Mouse (Mus musculus): ENCODE data around the gene Trip11.

Trip11 gene

GRCm38 (mm10) chr12:101818608-101819370 is 94.3 kb downstream of the Trip11 start, which contains the start of gene Fbln5:
Fbln5 (minus strand) TSS chr12:101819055.
- peak; percentile 79 to 91 for DNase-seq

DNA sequence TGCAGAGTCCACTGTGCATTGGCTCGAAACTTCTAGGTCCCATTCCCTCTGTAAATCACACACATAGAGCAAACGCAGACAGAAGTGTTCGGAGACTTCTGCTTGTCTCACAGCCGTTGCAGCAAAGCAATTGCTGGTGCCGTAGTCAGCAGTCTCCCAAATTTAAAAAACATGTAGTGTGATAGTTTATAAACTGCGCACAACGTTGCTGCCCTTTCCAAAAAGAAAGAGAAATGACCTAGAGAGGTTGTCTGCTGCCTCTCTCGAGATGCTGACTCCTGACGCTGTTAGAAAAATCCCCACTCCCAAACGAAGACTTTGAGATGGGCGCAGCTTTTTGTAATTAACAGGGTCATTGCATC is 94.8 kb downstream of the Trip11 start:
- DNase-seq = no peak

DNA sequence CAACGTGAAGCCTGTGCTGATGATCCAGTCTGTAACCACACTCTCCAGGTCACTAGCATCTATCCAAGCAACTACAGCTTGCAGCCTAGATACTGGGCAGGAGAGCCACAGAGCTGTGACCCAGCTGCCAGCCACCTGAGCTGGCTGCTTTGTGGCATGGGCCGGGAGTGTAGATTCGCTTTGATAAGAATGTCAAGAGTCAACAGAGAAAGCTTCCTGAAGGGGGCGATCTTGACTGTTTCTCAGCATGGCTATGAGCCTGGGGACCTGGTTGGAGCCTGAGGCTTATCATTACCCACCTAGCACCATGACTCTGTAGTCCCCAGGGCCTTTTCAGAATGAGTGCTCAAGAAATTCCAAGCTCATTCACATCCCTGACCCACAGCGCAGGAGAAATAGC is 96.3 kb downstream of the Trip11 start:
- DNase-seq = peak; percentile 40 to 54

GRCm38 (mm10) chr12:101815796-101816195 is 97.3 kb downstream of the Trip11 start:
- no peak for DNase-seq

GRCm38 (mm10) chr12:101814423-101814822 is 98.6 kb downstream of the Trip11 start:
- DNase-seq = no peak

DNA sequence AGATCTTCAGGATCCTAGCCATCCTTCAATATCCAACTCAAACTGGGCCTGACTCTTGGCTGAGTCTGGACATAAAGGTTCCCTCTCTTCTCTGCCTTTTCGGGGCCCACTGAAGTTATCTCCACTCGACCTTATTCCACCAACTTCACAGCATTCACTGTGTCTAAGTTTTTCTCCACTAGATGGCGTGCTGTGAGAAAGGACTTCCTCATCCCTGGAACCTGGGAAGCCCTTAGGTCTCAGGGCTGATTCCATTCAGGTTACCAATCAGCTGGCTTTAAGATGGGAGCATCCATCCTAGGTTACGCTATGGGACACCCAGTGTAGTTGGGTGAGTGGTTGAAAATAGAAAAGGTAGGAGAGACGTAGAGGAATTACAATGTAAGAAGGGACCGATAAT is 101.9 kb downstream of the Trip11 start:
- DNase-seq = peak in 1 of 2 experiments; percentile 27

DNA sequence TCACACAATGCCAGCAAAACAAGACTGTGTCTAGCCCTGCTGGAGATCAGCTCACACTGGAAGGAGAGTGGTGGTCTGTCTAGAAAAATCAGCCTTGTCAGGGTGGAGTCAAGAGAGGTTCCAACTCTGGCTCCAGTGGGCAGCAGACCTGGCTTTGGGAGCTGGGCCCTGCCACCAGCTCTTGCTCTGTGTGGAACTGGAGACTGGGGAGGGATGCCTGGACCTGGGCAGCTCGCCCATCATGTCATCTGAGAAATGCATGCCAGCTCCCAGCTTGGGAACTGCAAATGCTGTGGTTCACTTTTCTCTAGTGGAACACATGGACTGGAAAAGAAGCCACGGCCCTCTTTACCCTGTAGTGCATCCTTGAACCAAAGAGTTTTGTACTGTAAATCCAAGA is 102.6 kb downstream of the Trip11 start:
- no peak for DNase-seq

GRCm38 (mm10) chr12:101807400-101807799 is 105.7 kb downstream of the Trip11 start:
- peak; percentile 78 to 87 for DNase-seq

DNA sequence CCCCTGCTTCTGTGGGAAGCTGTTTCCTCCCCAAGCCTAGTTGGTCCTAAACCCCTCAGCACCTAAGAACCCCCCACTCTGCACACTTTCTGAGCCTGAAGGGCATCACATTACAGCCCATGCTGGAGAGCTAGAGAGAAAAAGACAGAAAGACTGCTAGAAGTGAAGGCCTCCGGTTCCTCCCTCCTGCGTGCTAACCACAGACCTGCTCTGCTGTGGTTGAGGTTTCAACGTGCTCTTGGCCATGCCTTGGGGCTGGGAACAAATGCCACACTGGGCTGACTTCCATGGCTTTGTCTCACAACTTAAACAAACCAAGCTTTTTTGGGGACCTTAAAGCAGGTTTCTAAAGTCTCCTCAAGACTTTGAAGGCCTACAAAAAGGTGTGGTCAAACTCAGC is 110.6 kb downstream of the Trip11 start:
- DNase-seq = no peak

GRCm38 (mm10) chr12:101801744-101802143 is 111.3 kb downstream of the Trip11 start:
- no peak for DNase-seq

DNA sequence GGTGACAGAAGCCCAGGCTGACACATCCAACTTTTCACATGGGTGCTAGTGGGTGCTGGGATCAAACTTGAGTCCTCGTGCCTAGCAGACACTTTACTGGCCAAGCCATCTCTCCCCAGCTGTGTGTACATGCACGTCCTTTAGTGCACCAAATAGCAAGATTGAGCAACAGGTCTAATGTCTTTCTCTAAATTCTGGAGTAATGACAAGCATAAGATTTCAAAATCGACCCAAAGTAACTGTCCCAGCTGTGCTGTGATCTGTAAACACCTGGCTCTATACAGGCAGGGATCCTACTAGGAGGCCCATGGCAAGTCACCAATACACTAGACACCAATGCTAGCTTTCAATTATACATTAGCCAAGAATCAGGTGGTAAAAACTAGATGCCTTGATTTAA is 112.0 kb downstream of the Trip11 start:
- no peak for DNase-seq

GRCm38 (mm10) chr12:101798189-101798922 is 114.7 kb downstream of the Trip11 start:
- DNase-seq = peak in 1 of 2 experiments; percentile 54

DNA sequence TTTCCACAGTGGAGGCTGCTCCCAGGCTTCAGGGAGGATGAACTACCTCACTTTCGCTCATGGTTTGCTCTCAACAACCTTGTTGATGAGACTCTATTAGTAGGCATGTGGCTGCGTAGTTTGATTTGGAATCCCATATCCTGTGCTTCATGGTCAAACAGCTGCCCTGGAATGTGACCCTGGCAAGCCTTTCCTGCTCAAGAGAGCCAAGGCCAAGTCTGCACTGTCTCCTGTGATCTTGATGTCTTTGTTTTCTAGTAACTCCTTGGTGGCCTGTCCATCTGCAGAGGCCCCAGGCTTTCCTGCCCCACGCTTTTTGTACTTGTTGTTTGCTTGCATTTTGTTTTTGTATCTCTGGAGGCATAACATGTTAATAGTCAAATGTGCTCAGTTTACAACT is 118.6 kb downstream of the Trip11 start:
- DNase-seq = peak; percentile 37 to 71

- DNase-seq = peak in 1 of 2 experiments; percentile 79
Observed at GRCm38 (mm10) chr12:101793221-101793621, 119.8 kb downstream of the Trip11 start.

GRCm38 (mm10) chr12:101792684-101793083 is 120.4 kb downstream of the Trip11 start:
- DNase-seq = no peak

DNA sequence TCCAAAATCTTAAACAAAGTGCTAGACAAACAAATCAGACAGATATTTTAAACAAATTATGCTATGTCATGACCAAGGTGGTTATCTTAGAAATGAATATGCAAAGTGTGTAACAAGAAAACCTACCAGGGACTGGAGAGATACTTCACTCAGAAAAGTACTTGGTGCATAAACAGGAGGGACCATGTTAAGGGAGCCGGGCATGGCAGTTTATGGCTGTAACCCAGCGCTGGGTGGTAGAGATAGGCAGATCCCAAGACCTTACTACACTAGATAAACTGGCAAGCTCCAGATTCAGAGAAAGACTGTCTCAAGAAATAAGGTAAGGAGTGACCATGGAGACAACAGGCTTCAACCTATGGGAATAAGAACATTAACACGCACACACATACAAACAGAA is 123.3 kb downstream of the Trip11 start:
- no peak for DNase-seq

DNA sequence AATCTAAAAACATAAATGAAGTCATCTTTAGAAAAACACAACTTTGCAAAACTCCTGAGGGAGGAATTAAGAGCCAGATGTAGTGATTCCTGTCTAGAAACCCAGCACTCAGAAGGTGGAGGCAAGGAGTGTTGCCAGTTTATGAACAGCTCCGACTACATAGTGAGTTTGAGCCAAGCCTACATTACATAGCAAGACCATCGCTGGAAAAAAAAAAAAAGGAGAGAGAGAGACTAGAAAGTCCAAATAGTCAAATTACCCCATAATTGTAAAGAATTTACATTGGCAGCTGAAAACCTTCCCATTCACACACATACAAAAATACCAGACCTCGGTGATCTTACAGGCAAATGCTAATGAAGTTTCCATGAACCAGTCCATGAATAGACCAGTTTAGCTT is 123.8 kb downstream of the Trip11 start:
- no peak for DNase-seq

Data from lung, postnatal 4 days (tissue).